Mouse (Mus musculus) hindbrain, postnatal 0 days (tissue): ENCODE data around the gene Tmc6. TPM values are rescaled to one million over a fixed set of nuclear protein-coding genes. Genes with fewer than 3 reads are reported as not detected.

Experiments
- ATAC-seq: fragments of 200-750 bp; cut with Nextera tagmentation; 2 replicates; pipeline ENCODE4 v1.8.0; 2017; ENCODE audit warnings: mild to moderate bottlenecking, moderate TSS enrichment, moderate library complexity
- DNase-seq: peaks from one replicate; pipeline ENCODE4 v3.0.0-alpha.2; 2015; ENCODE audit warnings: low spot score
- H3K27ac ChIP-seq: fragments of 300-500 bp; sonication (generic); 2 replicates; pipeline ENCODE4 v1.5.1; 2014; ENCODE audit warnings: mild to moderate bottlenecking
- H3K27me3 ChIP-seq: fragments of 300-500 bp; sonication (generic); 2 replicates; pipeline ENCODE4 v1.6.1; 2014; ENCODE audit warnings: low read length, mixed read lengths; ENCODE audit not compliant: insufficient read depth
- H3K36me3 ChIP-seq: fragments of 300-500 bp; sonication (generic); 2 replicates; pipeline ENCODE4 v1.6.1; 2014; ENCODE audit warnings: low read length, mixed read lengths; ENCODE audit not compliant: insufficient read depth
- H3K4me1 ChIP-seq: fragments of 300-500 bp; sonication (generic); 2 replicates; pipeline ENCODE4 v1.6.1; 2014; ENCODE audit warnings: antibody characterized with exemption, low read length, mixed read lengths; ENCODE audit not compliant: insufficient read depth
- H3K4me2 ChIP-seq: fragments of 300-500 bp; sonication (generic); 2 replicates; pipeline ENCODE4 v1.6.1; 2014; ENCODE audit warnings: low read depth, mild to moderate bottlenecking, low read length, moderate library complexity, mixed read lengths
- H3K4me3 ChIP-seq: fragments of 300-500 bp; sonication (generic); 2 replicates; pipeline ENCODE4 v1.5.1; 2014; ENCODE audit warnings: low read length
- H3K9ac ChIP-seq: fragments of 300-500 bp; sonication (generic); replicated peaks from 2 replicates; pipeline ENCODE4 v1.6.1; 2014; ENCODE audit warnings: mild to moderate bottlenecking, low read length, moderate library complexity, mixed read lengths
- H3K9me3 ChIP-seq: fragments of 300-500 bp; sonication (generic); 2 replicates; pipeline ENCODE4 v1.6.1; 2016; ENCODE audit warnings: low read length, mixed read lengths
- CTCF ChIP-seq: IDR thresholded peaks from 2 replicates; pipeline ENCODE4 v1.5.1; 2016; ENCODE audit warnings: antibody characterized with exemption, control low read depth, low read depth
- WGBS: fragments of 180-500 bp; shearing (Covaris S2); extraction: QIAGEN DNeasy Blood & Tissue Kit; methylation state at CpG from one replicate; pipeline ENCODE4 v1.1.7; 2014; 5-methylcytosine and 5-hydroxymethylcytosine counted together
- polyA plus RNA-seq: library from polyadenylated mRNA; unstranded; fragments of >200 nt; fragmentation: Nextera tagmentation; extraction: Ambion mirVana; gene quantifications from 2 replicates; pipeline ENCODE4 v1.2.1, GENCODE M21; 2015
- total RNA-seq: library from RNA; depleted of rRNA; stranded (reverse); fragments of >200 nt; gene quantifications from 2 replicates; pipeline ENCODE4 v1.2.3, GENCODE M21; 2014

Gene Tmc6
- total and polyA plus RNA-seq, 2 experiments from 2014 or later: 3.2 to 4.7 TPM

DNA sequence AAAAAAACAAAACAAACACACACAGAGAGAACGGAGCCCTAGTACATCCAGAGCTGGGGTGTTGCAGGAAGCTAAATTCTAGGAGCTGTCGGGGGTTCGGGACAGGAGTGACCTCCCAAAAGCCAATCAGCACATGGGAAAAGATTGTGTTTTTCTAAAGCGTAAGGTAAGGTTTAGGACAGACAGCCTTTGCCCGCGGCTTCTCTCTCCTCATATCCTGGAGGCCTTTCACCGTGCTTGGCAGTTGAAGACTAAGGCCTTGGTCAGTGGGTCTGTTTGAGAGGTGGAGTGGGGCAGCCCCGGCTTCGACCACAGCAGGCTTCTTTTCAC lies 672 bp upstream of the Tmc6 start:
- no peak for ATAC-seq
- peak overlapping the region; percentile 53 for H3K4me2 ChIP-seq
- H3K4me1 ChIP-seq: peaks cover 18% of the 10 kb centered on the region

DNA sequence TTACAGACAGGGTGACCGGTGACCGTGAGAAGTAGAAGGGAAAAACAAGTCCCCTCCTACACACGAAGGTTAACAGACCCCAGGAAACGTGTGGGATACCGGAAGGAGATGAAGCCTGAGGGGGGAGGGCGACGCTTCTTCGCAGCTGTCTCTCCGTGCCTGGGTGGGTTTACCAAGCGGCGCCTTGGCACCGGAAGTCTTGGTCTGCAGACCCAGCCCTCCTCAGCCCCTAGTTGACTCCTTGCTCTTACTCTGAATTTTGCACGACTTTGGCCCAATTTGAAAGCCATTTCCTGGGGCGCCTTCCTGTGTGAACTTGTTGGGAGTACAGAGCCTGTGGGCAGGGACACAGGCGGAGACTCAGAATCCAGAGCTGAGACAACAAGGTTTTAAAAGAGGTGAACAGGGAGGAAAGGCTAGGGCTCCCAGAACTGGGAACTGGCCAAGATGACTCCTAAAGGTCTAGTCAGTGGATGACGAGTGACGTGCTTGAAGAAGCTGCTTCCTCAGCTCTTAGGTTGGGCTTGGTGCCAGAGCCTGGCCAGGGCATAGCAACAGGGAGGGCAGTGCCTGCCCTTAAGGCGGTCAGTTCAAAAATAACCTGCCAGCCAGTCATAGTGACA lies 688 bp downstream of the Tmc6 start:
- Histone ChIP-seq H3K4me2 (peak overlapping the region; percentile 53), H3K27ac (peak overlapping the region; percentile 17; the same call in 1 of the 2 replicates), H3K36me3 (no peaks in the 10 kb centered on the region), H3K4me1 (peaks cover 18% of the 10 kb centered on the region), H3K27me3 (peaks cover 4% of the 10 kb centered on the region; the same call in 1 of the 2 replicates), H3K9me3 (no peaks in the 10 kb centered on the region), H3K9ac (no peak overlapping the region), H3K4me3 (no peak overlapping the region)
- TF ChIP-seq CTCF: no peak
- 19% methylated on average over 18 of the region's 18 CpGs for WGBS
- DNase-seq (peak; percentile 32), ATAC-seq (no peak)

More for the DNA sequence above, 672 bp upstream of the Tmc6 start:
- H3K36me3 ChIP-seq: no peaks in the 10 kb centered on the region
- H3K27ac ChIP-seq: no peak overlapping the region; the same call in 1 of the 2 replicates
- H3K9me3 ChIP-seq: no peaks in the 10 kb centered on the region
- TF ChIP-seq CTCF: no peak
- peak overlapping the region; percentile 19 for H3K4me3 ChIP-seq
- H3K9ac ChIP-seq: peak overlapping the region; percentile 28; the same call in 1 of the 2 replicates
- no peak for DNase-seq
- WGBS: 57% methylated on average over 9 of the region's 9 CpGs
- peaks cover 4% of the 10 kb centered on the region; the same call in 1 of the 2 replicates for H3K27me3 ChIP-seq

DNA sequence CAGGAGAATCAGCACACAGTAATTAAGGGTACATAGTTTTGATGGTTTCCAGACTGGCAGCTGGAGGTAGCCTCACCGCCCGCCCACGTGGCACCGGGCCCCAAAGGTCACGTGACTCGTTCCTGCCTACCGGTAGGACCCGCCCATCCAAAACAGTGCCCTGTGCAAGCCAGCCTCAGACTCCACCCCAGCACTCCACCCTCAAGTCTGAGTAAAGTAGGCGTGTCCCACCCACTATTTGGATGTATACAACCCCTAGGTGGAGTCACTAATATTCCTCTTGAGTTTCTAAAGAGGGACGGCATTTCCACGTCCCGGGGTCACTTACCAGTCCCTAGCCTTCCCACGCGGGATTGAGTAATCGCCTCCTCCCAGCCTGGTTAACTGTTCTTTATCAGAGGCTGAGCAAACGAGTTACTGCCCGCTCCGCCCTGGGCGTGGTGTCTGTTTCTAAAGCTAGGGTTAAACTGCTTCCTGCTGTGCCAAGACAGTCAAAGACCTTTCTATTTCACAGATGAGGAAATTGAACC lies 1.4 kb downstream of the Tmc6 start:
- Histone ChIP-seq H3K9me3 (no peaks in the 10 kb centered on the region), H3K27ac (peak overlapping the region; percentile 74; the same call in 1 of the 2 replicates), H3K4me2 (peak overlapping the region; percentile 53), H3K9ac (peak overlapping the region; percentile 45; the same call in 1 of the 2 replicates), H3K4me1 (peaks cover 18% of the 10 kb centered on the region), H3K27me3 (peaks cover 4% of the 10 kb centered on the region; the same call in 1 of the 2 replicates), H3K4me3 (peak overlapping the region; percentile 27), H3K36me3 (no peaks in the 10 kb centered on the region)
- 6% methylated on average over 19 of the region's 19 CpGs for WGBS
- TF ChIP-seq CTCF: no peak
- DNase-seq (peak; percentile 35), ATAC-seq (0 out of 2 replicates have a peak, but pooled peaks have one; percentile 39)

DNA sequence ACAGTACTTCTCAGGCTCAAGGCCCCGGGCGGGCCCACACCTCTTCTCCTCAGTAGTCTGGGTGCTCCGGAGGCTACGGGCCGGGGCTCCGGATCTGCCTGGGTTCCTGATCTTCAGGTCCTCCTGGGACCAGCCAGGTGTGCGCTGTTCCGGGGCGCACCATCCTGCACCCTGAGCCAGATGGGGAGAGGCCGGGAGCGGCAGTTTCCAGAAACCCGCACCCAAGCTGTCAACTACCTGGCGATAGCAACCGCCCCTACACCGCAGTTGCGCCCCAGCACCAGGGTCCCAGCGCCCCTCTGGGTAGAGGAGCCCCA lies 1.8 kb downstream of the Tmc6 start:
- H3K9me3 ChIP-seq: no peaks in the 10 kb centered on the region
- WGBS: 5% methylated on average over 17 of the region's 17 CpGs
- ATAC-seq: no peak
- H3K36me3 ChIP-seq: no peaks in the 10 kb centered on the region
- DNase-seq: no peak
- peak overlapping the region; percentile 45; the same call in 1 of the 2 replicates for H3K9ac ChIP-seq
- H3K4me3 ChIP-seq: peak overlapping the region; percentile 27
- peaks cover 4% of the 10 kb centered on the region; the same call in 1 of the 2 replicates for H3K27me3 ChIP-seq
- H3K27ac ChIP-seq: peak overlapping the region; percentile 74
- peaks cover 18% of the 10 kb centered on the region for H3K4me1 ChIP-seq
- peak overlapping the region; percentile 53 for H3K4me2 ChIP-seq
- TF ChIP-seq CTCF: no peak

DNA sequence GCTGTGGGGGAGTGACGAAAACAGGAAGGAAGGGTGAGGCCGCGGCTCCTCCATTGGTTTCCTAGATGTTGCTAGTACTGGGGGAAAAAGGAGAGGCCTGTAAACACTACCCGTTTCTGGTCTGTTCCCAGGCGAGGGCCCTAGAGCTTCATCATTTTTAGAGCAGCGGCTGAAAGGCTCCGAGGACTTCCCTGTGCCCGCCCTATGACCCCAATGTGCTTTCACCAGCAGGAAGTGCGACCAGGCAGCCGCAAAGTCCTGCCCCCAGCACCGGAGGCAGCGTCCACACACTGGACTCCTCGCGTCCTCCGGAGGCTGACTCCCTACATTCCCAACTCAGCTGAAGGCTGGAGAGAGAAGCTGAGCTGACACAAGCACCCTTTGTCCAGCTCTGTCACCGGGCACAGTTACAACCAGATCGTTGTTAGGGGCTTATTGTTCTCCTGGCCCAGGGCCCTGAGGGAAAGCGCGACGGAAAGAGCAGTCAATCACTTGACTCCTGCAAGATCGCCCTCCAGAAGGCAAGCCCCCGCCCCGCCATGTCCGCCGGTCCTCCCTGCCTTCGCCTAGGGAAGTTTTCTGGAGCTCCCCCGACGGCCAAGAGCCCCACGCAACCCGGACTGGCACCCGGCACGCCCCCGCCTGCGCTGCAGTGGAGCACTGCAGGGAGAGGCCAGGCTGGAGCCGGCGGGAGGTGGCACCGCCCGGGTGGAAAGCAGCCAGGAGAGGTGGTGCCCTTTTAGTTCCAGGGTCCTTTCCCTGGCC lies 2.4 kb downstream of the Tmc6 start:
- H3K4me1 ChIP-seq: peaks cover 18% of the 10 kb centered on the region

DNA sequence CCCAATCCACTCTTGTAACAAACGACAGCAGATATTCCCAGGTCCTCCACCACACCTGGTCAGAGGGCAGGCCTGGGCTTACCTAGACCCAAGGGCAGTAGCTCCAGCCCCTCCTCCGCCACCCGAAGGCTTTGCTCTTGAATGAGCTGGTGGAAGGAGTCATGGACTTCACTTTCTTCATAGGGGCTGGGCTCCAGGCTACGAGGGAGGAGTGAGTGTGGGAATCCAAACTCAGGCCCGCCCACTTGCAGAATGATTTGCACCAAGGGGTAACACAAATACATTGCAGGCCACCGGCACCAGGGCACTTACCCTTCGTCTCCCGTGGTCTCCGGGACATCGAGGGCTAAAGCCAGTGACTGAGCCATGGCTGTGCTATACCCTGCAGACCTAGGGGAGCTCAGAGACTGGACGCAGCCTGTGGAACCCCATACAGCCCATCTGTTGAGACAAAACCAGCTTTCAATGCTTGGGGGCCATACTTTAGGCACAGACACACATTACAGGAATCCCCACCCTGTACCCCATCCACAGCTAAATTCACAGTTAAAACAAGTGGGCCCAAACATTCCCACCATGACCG lies 3.1 kb downstream of the Tmc6 start:
- 66% methylated on average over 12 of the region's 12 CpGs for WGBS
- peak overlapping the region; percentile 74 for H3K27ac ChIP-seq
- H3K4me3 ChIP-seq: no peak overlapping the region
- H3K36me3 ChIP-seq: no peaks in the 10 kb centered on the region
- ATAC-seq (no peak), DNase-seq (no peak)
- peak overlapping the region; percentile 53; the same call in 1 of the 2 replicates for H3K4me2 ChIP-seq
- TF ChIP-seq CTCF: no peak
- H3K9ac ChIP-seq: no peak overlapping the region
- H3K9me3 ChIP-seq: no peaks in the 10 kb centered on the region
- peaks cover 4% of the 10 kb centered on the region; the same call in 1 of the 2 replicates for H3K27me3 ChIP-seq
- peaks cover 18% of the 10 kb centered on the region for H3K4me1 ChIP-seq

More for the DNA sequence above, 2.4 kb downstream of the Tmc6 start:
- Histone ChIP-seq H3K4me3 (peak overlapping the region; percentile 27), H3K9ac (peak overlapping the region; percentile 45), H3K4me2 (peak overlapping the region; percentile 53), H3K9me3 (no peaks in the 10 kb centered on the region), H3K27ac (peak overlapping the region; percentile 74), H3K27me3 (peaks cover 4% of the 10 kb centered on the region; the same call in 1 of the 2 replicates), H3K36me3 (no peaks in the 10 kb centered on the region)
- no peak for TF ChIP-seq CTCF
- 8% methylated on average over 38 of the region's 38 CpGs for WGBS
- ATAC-seq: peak; percentile 69
- peak; percentile 70 for DNase-seq
